Mouse (Mus musculus) kidney, adult 2 months (tissue): ENCODE measurements at regions not wholly inside any gene's neighbourhood (a gene's known extent, or its start where the extent isn't known, plus 50 kb on each side); places are given as distances from the start of the nearest gene placed in this dataset.

ENCODE experiments used
- CTCF ChIP-seq: fragments of 200-500 bp; conservative IDR thresholded peaks from 2 replicates; pipeline ENCODE4 v1.5.1; 2011; ENCODE audit warnings: low read depth, mild to moderate bottlenecking, control low read depth, low read length, moderate library complexity, mixed read lengths; ENCODE audit not compliant: insufficient read depth, insufficient read length
- POLR2A ChIP-seq: fragments of 200-500 bp; IDR thresholded peaks from one replicate; pipeline ENCODE4 v1.6.1; 2011; ENCODE audit warnings: low read depth, low read length, control low read depth

- TF ChIP-seq POLR2A (no peak), CTCF (no peak)
These were observed 719.7 kb downstream of the Efna5 start for GRCm38 (mm10) chr17:62161457-62161856.
